Mouse (Mus musculus) forebrain, embryonic 16.5 days (tissue): Measurements from ENCODE around the gene Trio. TPM values are rescaled to one million over a fixed set of nuclear protein-coding genes. Genes with fewer than 3 reads are reported as not detected.

Experiments used
- ATAC-seq: fragments of 200-750 bp; cut with Nextera tagmentation; 2 replicates; pipeline ENCODE4 v1.8.0; 2017; ENCODE audit warnings: mild to moderate bottlenecking, moderate library complexity
- H3K27ac ChIP-seq: fragments of 300-500 bp; sonication (generic); 2 replicates; pipeline ENCODE4 v1.5.1; 2014; ENCODE audit warnings: low read length, control low read depth
- H3K27me3 ChIP-seq: fragments of 300-500 bp; sonication (generic); replicated peaks from 2 replicates; pipeline ENCODE4 v1.6.1; 2014; ENCODE audit warnings: low read length; ENCODE audit not compliant: control insufficient read depth, insufficient read depth
- H3K36me3 ChIP-seq: fragments of 300-500 bp; sonication (generic); 2 replicates; pipeline ENCODE4 v1.6.1; 2014; ENCODE audit not compliant: control insufficient read depth, insufficient read depth
- H3K4me1 ChIP-seq: fragments of 300-500 bp; sonication (generic); replicated peaks from 2 replicates; pipeline ENCODE4 v1.6.1; 2014; ENCODE audit warnings: low read length; ENCODE audit not compliant: control insufficient read depth, insufficient read depth
- H3K4me2 ChIP-seq: fragments of 300-500 bp; sonication (generic); 2 replicates; pipeline ENCODE4 v1.6.1; 2014; ENCODE audit warnings: mild to moderate bottlenecking, low read length, control low read depth
- H3K4me3 ChIP-seq: fragments of 300-500 bp; sonication (generic); replicated peaks from 2 replicates; pipeline ENCODE4 v1.5.1; 2014; ENCODE audit warnings: mild to moderate bottlenecking, low read length, control low read depth
- H3K9ac ChIP-seq: fragments of 300-500 bp; sonication (generic); replicated peaks from 2 replicates; pipeline ENCODE4 v1.6.1; 2014; ENCODE audit warnings: low read depth, low read length, control low read depth
- H3K9me3 ChIP-seq: fragments of 300-500 bp; sonication (generic); 2 replicates; pipeline ENCODE4 v1.6.1; 2016; ENCODE audit warnings: low read length; ENCODE audit not compliant: control insufficient read depth
- WGBS: fragments of 180-500 bp; shearing (Covaris S2); extraction: QIAGEN DNeasy Blood & Tissue Kit; methylation state at CpG from one replicate; pipeline ENCODE4 v1.1.7; 2014; 5-methylcytosine and 5-hydroxymethylcytosine counted together
- polyA plus RNA-seq: library from polyadenylated mRNA; unstranded; fragments of >200 nt; fragmentation: Nextera tagmentation; extraction: Ambion mirVana; gene quantifications from 2 replicates; pipeline ENCODE4 v1.2.1, GENCODE M21; 2015

Trio gene
- polyA plus RNA-seq, 1 experiment from 2014 or later: 42.6 TPM

DNA sequence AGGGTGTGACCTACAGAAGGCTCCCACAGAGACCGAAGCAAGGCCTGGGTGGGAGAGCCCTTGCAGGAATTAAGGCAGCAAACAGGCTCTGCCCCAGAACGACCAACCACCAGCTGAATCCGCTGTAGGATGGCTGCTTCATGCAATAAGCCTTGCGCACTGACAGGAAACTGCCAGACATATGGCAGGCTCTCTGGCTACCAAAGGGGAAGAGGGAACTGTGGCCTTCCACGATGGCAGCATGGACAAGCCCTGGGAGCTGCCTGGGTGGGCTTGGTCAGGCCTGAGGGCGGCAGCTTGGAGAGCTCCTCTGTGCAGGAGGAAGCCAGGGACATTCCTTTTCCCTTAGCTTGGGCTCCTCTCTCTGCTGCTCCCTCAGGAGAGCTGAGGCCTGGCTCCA lies 159.6 kb downstream of the Trio start:
- H3K36me3 ChIP-seq: peaks cover 11% of the 10 kb centered on the region

DNA sequence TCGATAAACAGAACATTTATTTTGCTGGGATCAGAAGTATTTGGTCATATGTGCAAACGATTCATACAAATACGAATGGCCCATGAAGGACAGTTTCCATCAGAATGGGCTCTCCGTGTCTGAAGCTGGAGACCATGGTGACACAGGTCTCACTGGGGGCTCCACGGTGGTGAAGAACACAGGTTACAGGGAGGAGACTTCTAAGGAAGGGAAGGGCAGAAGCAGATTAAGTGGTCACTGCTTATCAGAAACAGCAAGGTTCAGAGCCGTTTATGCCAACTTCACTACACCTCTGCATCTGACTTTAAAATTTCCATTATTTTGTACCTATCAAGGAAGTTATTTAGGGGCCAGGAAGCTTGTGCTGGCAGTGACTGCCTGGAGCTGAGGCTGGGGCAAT lies 161.3 kb downstream of the Trio start:
- H3K27ac ChIP-seq: no peak overlapping the region
- no peak overlapping the region for H3K9ac ChIP-seq
- no peak overlapping the region for H3K4me2 ChIP-seq
- H3K36me3 ChIP-seq: peaks cover 7% of the 10 kb centered on the region
- no peaks in the 10 kb centered on the region for H3K4me1 ChIP-seq
- no peak for ATAC-seq
- no peaks in the 10 kb centered on the region for H3K9me3 ChIP-seq
- no peaks in the 10 kb centered on the region for H3K27me3 ChIP-seq
- 94% methylated on average over 6 of the region's 6 CpGs for WGBS
- no peak overlapping the region for H3K4me3 ChIP-seq

More for the DNA sequence above, 159.6 kb downstream of the Trio start:
- Histone ChIP-seq H3K4me3 (no peak overlapping the region), H3K4me1 (no peaks in the 10 kb centered on the region), H3K4me2 (no peak overlapping the region), H3K9ac (no peak overlapping the region), H3K27ac (no peak overlapping the region), H3K27me3 (no peaks in the 10 kb centered on the region), H3K9me3 (no peaks in the 10 kb centered on the region)
- WGBS: 86% methylated on average over 6 of the region's 6 CpGs
- ATAC-seq: no peak

DNA sequence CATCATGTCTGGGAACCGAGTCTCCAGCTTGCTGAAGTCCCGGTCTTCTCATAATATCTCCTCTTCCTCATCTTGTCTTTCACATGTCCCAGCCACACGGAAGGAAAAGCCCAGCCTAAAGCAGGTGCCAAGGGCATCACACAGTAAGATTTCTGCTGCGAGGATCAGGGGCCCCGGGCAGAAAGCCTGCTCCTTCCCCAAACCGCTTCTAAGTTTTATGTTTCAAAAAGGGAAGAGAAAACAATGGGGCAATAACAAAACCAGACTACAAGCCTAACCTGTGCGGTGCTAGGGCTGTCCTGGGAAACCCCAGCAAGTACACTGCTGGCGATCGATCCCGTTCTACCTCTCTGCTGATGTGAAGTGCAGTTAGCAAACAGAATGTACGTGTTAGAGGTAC lies 162.7 kb downstream of the Trio start:
- Histone ChIP-seq H3K4me3 (no peak overlapping the region), H3K36me3 (peaks cover 5% of the 10 kb centered on the region), H3K9me3 (no peaks in the 10 kb centered on the region), H3K4me2 (no peak overlapping the region), H3K4me1 (no peaks in the 10 kb centered on the region), H3K27ac (no peak overlapping the region), H3K27me3 (no peaks in the 10 kb centered on the region), H3K9ac (no peak overlapping the region)
- ATAC-seq: no peak
- WGBS: 92% methylated on average over 11 of the region's 11 CpGs

DNA sequence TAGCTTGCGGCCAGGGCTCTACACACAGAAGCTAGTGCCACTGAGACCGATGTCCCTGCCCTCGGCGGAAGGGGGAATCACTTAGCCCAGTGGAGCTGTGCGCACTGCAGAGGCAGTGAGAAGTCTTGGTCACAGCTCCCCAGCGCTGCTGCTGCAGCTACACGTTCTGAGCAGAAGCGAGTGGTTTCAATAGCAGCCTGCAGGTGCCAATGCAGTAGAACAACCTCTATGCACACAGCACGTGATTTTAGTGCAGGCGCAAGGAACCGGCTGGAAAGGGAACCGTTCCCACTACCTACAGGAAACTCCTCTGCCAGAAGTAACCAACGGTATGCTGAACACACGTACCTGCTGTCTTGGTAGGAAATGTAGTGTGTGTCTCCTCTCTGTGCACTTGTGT lies 165.2 kb downstream of the Trio start:
- 0 out of 2 replicates have a peak, but pooled peaks have one; percentile 9 for ATAC-seq

DNA sequence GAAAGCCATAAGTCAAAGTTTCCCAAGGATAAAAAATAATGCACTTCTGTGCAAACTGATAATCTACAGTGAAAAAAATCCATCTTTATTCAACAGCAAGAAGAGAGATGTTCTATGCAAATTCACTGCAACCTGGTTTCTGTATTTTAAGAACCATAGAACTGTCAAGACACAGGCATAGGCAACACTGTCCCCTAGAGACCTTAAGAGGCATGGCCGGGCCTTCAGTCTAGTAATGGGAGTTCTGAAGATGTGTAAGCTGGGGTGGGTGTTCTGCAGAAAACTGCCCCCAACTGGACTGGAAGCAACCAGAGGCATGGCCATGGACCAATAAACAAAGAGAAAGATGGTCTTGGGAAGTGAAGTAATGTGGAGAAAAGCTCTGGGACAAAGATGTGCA lies 166.1 kb downstream of the Trio start:
- no peaks in the 10 kb centered on the region for H3K27me3 ChIP-seq
- H3K4me3 ChIP-seq: no peak overlapping the region
- no peak overlapping the region for H3K9ac ChIP-seq
- 91% methylated on average over 1 of the region's 1 CpGs for WGBS
- no peak overlapping the region for H3K27ac ChIP-seq
- no peaks in the 10 kb centered on the region for H3K9me3 ChIP-seq
- H3K4me2 ChIP-seq: no peak overlapping the region
- peaks cover 7% of the 10 kb centered on the region for H3K36me3 ChIP-seq
- no peak for ATAC-seq
- H3K4me1 ChIP-seq: 0 out of 2 replicates have a peak, but pooled peaks cover 2% of the 10 kb centered on the region

More for the DNA sequence above, 165.2 kb downstream of the Trio start:
- Histone ChIP-seq H3K27ac (no peak overlapping the region), H3K9ac (no peak overlapping the region), H3K4me1 (0 out of 2 replicates have a peak, but pooled peaks cover 2% of the 10 kb centered on the region), H3K9me3 (no peaks in the 10 kb centered on the region), H3K27me3 (no peaks in the 10 kb centered on the region), H3K4me3 (no peak overlapping the region), H3K4me2 (no peak overlapping the region), H3K36me3 (peaks cover 5% of the 10 kb centered on the region)
- WGBS: 88% methylated on average over 14 of the region's 14 CpGs

DNA sequence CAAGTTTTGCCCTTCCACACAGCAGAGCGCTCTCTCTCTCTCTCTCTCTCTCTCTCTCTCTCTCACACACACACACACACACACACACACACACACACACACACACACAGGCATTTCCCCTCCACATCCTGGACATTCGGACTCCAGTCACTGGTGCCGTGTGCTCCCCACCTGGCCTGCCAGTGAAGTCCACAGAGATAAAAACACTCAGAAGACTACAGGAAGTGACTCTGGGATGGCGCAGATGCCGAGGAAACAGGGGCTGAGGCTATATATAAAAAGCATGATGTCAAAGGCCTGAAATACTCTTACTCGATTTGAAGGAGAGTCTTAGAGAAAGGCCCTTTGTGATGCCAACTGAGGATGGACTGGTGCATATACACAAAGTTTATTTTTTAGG lies 166.5 kb downstream of the Trio start:
- WGBS: 79% methylated on average over 6 of the region's 6 CpGs
- H3K27me3 ChIP-seq: no peaks in the 10 kb centered on the region
- H3K4me1 ChIP-seq: 0 out of 2 replicates have a peak, but pooled peaks cover 2% of the 10 kb centered on the region
- H3K36me3 ChIP-seq: peaks cover 8% of the 10 kb centered on the region
- no peak overlapping the region for H3K9ac ChIP-seq
- H3K4me3 ChIP-seq: no peak overlapping the region
- H3K4me2 ChIP-seq: no peak overlapping the region
- no peaks in the 10 kb centered on the region for H3K9me3 ChIP-seq
- H3K27ac ChIP-seq: no peak overlapping the region
- no peak for ATAC-seq

DNA sequence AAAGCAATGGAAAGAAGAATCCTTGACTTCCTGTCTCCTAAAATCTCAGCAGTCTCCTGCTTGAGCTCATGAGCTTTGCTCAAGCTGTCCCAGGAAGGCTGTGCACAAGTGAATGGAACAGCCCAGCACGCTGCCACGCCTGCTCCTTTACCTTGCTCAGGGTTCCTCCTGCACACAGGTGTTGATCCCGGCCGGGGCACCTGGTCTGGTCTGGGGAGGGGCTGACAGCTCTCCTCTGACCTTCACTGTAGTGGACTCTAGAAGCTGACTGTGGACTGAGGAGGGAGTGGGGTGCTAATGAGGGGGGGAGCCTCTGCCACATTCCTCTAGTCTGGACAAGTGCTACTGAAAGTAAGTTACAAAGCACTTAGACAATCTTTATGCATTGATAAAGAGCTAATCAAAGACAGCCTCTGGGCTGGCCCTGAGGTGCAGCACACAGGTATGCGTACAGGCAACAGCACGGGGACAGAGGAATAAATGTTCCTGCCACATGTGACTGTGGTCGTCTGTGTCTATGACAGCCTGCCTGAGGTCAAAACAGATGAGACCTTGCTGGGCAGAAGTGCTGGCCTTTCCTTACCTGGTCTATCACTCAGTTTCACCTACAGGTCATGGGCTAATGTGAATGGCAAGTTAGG lies 167.3 kb downstream of the Trio start:
- Histone ChIP-seq H3K36me3 (peaks cover 8% of the 10 kb centered on the region), H3K27me3 (no peaks in the 10 kb centered on the region), H3K9me3 (no peaks in the 10 kb centered on the region), H3K4me1 (0 out of 2 replicates have a peak, but pooled peaks cover 2% of the 10 kb centered on the region), H3K27ac (no peak overlapping the region), H3K4me2 (no peak overlapping the region), H3K9ac (no peak overlapping the region), H3K4me3 (no peak overlapping the region)
- no peak for ATAC-seq
- 88% methylated on average over 7 of the region's 7 CpGs for WGBS

DNA sequence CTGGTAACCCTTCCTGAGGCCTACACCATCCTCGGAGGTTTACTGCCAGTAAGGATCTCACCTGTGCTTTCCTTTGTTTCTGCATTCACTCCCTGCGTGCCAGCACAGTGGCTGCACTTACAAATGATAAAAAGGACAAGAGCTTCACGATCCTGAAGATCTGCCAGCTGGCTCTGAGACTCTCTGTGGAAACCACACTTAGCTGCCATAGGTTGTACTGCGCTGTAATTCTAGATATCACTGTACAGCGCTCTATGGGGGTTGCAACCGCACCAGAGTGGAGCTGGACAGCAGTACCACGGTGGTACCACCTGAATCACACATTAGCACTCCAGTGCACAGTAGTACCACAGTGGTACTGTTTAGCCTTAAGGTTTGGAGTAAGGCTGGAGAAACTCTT lies 168.4 kb downstream of the Trio start:
- Histone ChIP-seq H3K4me1 (0 out of 2 replicates have a peak, but pooled peaks cover 2% of the 10 kb centered on the region), H3K27ac (no peak overlapping the region), H3K36me3 (peaks cover 12% of the 10 kb centered on the region), H3K4me2 (no peak overlapping the region), H3K9ac (no peak overlapping the region), H3K27me3 (no peaks in the 10 kb centered on the region), H3K4me3 (no peak overlapping the region), H3K9me3 (no peaks in the 10 kb centered on the region)
- no peak for ATAC-seq
- 76% methylated on average over 7 of the region's 7 CpGs for WGBS

DNA sequence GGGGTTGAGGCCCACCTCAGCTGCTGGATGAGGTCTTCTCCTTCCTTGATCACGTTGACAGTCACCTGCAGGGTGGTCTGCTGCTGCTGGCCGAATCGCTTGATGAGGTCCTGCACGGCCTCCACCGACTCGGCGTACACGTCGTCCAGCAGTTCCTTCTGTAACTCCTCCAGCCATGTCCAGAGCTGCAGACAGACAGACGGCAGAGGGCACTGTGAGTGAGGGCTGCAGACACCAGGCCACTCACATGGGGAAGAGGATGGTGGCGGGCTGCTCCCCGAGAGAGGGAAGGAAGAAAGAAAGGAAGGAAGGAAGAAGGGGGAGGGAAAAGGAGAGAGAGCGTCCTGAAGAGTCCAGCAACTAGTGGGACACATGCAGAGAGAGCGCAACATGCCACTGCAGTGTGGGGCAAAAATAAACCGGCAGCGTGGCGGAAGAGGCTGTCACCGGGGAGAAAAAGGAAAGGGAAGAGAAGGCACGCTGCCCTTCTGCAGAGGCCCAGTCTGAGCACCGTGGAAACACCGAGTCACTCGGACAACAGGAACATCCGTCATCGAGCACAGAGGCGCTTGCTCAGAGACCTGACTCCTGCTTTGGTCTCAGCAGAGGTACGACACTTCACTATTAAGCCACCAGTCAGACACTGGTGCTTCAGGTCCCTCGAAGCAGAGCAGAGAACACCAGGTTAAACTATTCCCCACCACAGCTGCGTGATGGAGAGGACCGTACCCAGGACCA lies 169.4 kb downstream of the Trio start:
- no peak overlapping the region for H3K4me2 ChIP-seq
- ATAC-seq: no peak
- no peaks in the 10 kb centered on the region for H3K27me3 ChIP-seq
- no peak overlapping the region for H3K4me3 ChIP-seq
- no peaks in the 10 kb centered on the region for H3K9me3 ChIP-seq
- 70% methylated on average over 29 of the region's 29 CpGs for WGBS
- H3K27ac ChIP-seq: no peak overlapping the region
- 0 out of 2 replicates have a peak, but pooled peaks cover 2% of the 10 kb centered on the region for H3K4me1 ChIP-seq
- peaks cover 16% of the 10 kb centered on the region for H3K36me3 ChIP-seq
- no peak overlapping the region for H3K9ac ChIP-seq
